ENCODE assay signal across 8 mouse cellular contexts in genomic region chr15:41163643-41164358, GRCm38 (mm10).
DNase-seq lines count a peak whose midpoint lies in the region; ATAC-seq and TF ChIP-seq lines count a peak whose summit lies in the region.

No protein-coding gene starts in this region.

- peak overlapping the region; percentile 62 for H3K4me3 ChIP-seq in gastrocnemius, adult 2 months
- peak overlapping the region; percentile 9 for H3K4me3 ChIP-seq in hindbrain, postnatal 0 days (ENCODE audit: low read length)
- H3K4me3 ChIP-seq in stomach, embryonic 14.5 days (ENCODE audit: low read depth, low read length), result peak overlapping the region; percentile 23

- ATAC-seq in erythroid progenitor cell, adult 5-6 weeks (replicated peaks; ENCODE audit: low FRiP score, poor library complexity, severe bottlenecking), result 0 out of 2 replicates have a peak, but pooled peaks have one; percentile 54
- peak; percentile 69 for ATAC-seq in hindbrain, postnatal 0 days
- ATAC-seq in stomach, embryonic 14.5 days (ENCODE audit: insufficient number of reproducible peaks, insufficient read depth, low FRiP score, low read depth), result peak; percentile 74; the same call in 1 of the 2 replicates

- no peaks in the 10 kb centered on the region for H3K27me3 ChIP-seq in hindbrain, postnatal 0 days (ENCODE audit: insufficient read depth, low read length)
- no peaks in the 10 kb centered on the region for H3K27me3 ChIP-seq in stomach, embryonic 14.5 days (ENCODE audit: control insufficient read depth, insufficient read depth, low read length)

- intact Hi-C loops in gastrocnemius, adult 2 months (cut with DNase I), result no loop called here

- H3K27ac ChIP-seq in gastrocnemius, adult 2 months, result no peak overlapping the region
- H3K27ac ChIP-seq in hindbrain, postnatal 0 days, result no peak overlapping the region
- no peak overlapping the region for H3K27ac ChIP-seq in stomach, embryonic 14.5 days (ENCODE audit: low read length)

- no peak for DNase-seq in gastrocnemius, adult 2 months
- no peak for DNase-seq in gastrocnemius, postnatal 4 days (ENCODE audit: low spot score in 2 of 2)
- DNase-seq in R1 (ENCODE audit: low read depth, low spot score), result peak; percentile 90
- DNase-seq in hindbrain, postnatal 0 days (ENCODE audit: low spot score), result peak; percentile 88
- DNase-seq in lung, postnatal 10 days, result peak; percentile 40
- no peak for DNase-seq in testis, postnatal 14 days (ENCODE audit: low spot score)

- WGBS in hindbrain, postnatal 0 days, result 18% methylated on average over 8 of the region's 8 CpGs
- WGBS in stomach, embryonic 14.5 days, result 23% methylated on average over 8 of the region's 8 CpGs

- H3K4me1 ChIP-seq in hindbrain, postnatal 0 days (ENCODE audit: insufficient read depth, low read length), result no peaks in the 10 kb centered on the region
- peaks cover 4% of the 10 kb centered on the region; the same call in 1 of the 2 replicates for H3K4me1 ChIP-seq in stomach, embryonic 14.5 days (ENCODE audit: control insufficient read depth, insufficient read depth, low read length)

- H3K4me2 ChIP-seq in hindbrain, postnatal 0 days (ENCODE audit: low read depth, low read length), result peak overlapping the region; percentile 48
- H3K4me2 ChIP-seq in stomach, embryonic 14.5 days (replicated peaks; ENCODE audit: low read depth, low read length), result peak overlapping the region; percentile 35

- H3K9ac ChIP-seq in hindbrain, postnatal 0 days (replicated peaks; ENCODE audit: low read length), result no peak overlapping the region
- no peak overlapping the region for H3K9ac ChIP-seq in stomach, embryonic 14.5 days (replicated peaks; ENCODE audit: low read depth, low read length)

- no peaks in the 10 kb centered on the region for H3K9me3 ChIP-seq in hindbrain, postnatal 0 days (ENCODE audit: low read length)
- H3K9me3 ChIP-seq in stomach, embryonic 14.5 days (ENCODE audit: control insufficient read depth, low read depth, low read length), result no peaks in the 10 kb centered on the region

- peak; percentile 81 for TF ChIP-seq CTCF in gastrocnemius, adult 2 months (IDR thresholded peaks at IDR 0.05)
- TF ChIP-seq CTCF in hindbrain, postnatal 0 days (IDR thresholded peaks at IDR 0.05; ENCODE audit: low read depth), result peak; percentile 83

- H3K36me3 ChIP-seq in hindbrain, postnatal 0 days (ENCODE audit: insufficient read depth, low read length), result no peaks in the 10 kb centered on the region
- no peaks in the 10 kb centered on the region for H3K36me3 ChIP-seq in stomach, embryonic 14.5 days (ENCODE audit: control insufficient read depth, insufficient read depth, low read length)

Comparison
In these comparisons a context has a peak if more than half of its experiments do, and no peak if none do; other contexts are left out.
1. DNase-seq: peak in R1 (single experiment), hindbrain, postnatal 0 days (single experiment) and lung, postnatal 10 days (single experiment); none in gastrocnemius, adult 2 months (single experiment), gastrocnemius, postnatal 4 days (0 of 2) and testis, postnatal 14 days (single experiment).
2. H3K4me3 ChIP-seq: peak in every context shown above with its lines; median percentile 62 in gastrocnemius, adult 2 months; 23 in stomach, embryonic 14.5 days; 9 in hindbrain, postnatal 0 days.
3. Peak in every context shown above with its lines, with median percentiles within 50 percentile points of each other: ATAC-seq.